Mouse (Mus musculus): Measurements from ENCODE around the gene Gm20388.

DNA sequence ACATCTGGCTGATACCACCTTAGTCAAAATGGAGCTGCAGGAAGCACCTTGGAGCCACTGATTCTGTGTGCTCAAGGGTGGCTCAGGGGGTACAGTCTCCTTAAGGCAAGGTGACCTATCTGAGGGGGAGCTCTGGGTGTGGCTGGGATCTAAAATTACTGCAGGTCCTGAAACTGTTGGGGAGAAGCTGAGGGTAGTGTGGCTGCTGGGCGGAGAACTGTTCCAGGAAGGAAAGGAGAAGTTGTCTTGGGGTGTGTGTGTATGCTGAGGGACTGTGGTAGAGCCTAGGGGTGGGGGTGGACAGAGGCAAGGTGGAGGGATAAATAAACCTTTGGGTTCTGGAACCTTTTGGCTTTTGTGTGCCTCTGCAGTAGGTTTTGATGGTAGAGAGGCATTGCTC is 2778.7 kb downstream of the Gm20388 start:
- TF ChIP-seq CTCF (conservative IDR thresholded peaks at IDR 0.05; ENCODE audit: insufficient read depth, insufficient read length, low read depth, low read length) (no peak), POLR2A (IDR thresholded peaks at IDR 0.05; ENCODE audit: low read depth, low read length) (no peak)

Data from kidney, adult 2 months (tissue).